Mouse (Mus musculus): ENCODE measurements around the gene Utf1.

Gene Utf1

DNA sequence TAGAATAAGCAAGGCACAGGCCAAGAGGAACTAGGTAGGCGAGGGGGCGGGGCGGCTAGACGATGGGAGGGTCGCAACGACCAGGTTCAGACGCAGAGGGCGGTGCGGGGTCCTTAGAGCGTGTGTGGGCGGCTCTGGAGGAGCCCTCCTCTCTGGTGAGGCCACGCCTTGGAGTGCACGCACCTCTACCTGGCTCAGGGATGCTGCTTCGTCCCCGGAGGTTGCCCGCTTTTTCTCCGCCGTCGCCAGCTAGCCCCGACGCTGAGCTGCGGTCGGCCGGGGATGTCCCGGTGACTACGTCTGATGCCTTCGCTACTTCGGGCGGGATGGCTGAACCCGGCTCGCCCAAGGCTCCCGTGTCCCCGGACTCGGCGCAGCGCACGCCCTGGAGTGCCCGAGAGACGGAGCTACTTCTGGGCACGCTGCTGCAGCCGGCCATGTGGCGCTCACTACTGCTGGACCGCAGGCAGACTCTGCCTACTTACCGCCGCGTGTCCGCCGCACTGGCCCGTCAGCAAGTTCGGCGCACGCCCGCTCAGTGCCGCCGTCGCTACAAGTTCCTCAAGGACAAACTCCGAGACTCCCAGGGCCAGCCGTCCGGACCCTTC lies at the start of gene Utf1:
TSS of gene Utf1 (plus strand) at position 116 of the 608 bp plus-strand sequence.
- peak; percentile 49 to 55 for DNase-seq

DNA sequence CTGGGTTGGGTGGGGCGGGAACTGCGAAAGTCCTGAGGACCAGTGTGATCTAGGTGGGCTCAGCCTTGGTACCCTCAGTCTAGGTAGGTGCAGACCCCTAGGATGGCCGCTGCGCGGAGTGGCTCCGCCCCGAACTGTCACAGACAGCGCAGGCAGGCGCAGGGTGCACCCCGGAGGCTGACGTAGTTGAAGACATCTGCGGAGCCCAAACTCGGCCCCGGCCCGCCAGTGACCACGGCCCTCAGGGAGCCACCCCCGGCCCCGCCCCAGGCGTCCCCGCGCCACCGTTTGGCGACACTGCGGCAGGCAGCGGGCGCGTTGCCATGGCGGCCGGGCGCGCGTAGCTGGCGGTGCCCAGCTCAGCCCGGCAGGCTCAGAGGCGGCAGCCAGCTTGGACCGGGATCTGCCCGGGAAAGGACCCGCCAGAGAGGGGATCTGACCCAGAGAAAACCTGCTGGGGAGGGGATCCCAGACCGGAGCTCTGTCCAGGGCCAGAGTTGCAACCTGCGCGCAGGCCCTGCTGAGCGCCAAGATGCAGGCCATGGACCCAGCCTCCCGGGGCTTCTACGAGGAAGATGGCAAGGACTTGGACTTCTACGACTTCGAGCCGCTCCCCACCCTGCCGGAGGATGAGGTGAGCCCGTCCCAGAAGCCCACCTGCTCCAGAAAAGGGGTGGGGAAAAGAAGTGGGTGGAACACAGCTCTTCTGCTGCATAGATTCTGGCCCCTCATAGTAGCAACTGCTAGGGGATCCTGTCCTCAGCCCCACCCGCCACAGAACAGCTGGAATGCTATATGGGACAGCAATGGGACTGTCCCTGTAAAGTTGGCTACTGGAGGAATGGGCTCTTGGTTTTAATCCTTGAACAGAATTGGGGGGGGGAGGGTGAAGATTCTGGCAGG lies 48.7 kb upstream of the Utf1 start, which contains the start of gene Kndc1:
TSS of gene Kndc1 (plus strand) at position 42 of the 903 bp plus-strand sequence.
- DNase-seq: no peak

- DNase-seq: no peak
Observed at GRCm38 (mm10) chr7:139896271-139896670, 47.3 kb upstream of the Utf1 start.

DNA sequence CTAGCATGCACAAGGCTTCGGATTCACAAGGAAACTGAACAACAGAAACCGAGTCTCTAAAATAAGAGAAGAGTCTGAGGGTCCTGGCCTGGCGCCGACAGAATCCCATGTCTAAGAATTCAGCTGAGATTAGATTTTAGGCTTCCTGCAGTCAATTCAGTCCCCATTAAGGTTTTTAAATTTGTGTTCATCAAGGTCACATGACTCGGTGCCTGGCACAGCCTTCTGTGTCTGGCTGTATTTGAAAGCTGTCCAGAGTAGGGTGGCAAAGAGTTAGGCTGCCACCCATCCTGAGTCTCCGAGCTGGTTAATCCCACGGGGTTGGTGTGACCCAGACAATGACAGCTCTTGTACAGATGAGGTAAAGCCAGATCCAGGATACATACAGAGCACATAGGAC lies 46.8 kb upstream of the Utf1 start:
- DNase-seq: no peak

DNA sequence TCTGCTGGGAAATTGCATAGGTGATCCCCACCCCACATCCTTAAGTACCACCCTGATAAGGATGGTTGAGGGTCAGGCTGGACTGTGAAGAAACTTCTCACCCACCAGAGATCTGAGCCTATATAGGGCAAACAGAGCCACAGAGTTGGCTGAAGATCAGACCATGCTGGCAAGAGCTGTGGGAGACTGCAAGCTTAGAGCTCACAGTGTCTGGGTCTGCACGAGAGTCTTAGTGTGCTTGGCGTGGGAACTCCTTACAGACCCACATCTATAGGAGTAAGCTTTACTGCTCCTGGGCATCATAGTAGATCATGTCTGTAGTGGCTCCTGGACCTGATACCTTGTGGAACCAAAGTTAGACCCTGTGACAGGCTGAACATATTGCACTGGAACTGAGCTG lies 45.0 kb upstream of the Utf1 start:
- no peak for DNase-seq

- no peak for DNase-seq
Observed at GRCm38 (mm10) chr7:139899505-139899904, 44.1 kb upstream of the Utf1 start.

DNA sequence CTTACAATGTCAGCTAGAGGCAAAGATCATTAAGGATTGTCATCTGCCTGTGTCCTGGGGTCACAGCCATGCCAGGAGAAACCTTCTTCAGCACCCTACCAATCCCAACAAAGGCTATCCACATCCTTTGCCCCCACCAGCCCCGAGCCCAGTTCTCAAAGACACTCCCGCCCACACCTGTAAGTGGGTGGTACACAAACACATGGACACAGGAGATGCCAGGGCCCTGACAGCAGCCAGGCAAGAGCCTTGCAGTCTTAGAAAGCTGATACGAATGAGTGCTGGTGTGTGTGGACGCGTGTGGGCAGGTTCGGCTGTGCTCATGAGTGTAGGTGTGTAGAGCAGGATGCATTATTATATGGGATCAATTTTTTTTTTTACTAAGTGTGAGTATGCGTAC lies 43.1 kb upstream of the Utf1 start:
- DNase-seq: no peak

- no peak for DNase-seq
Observed at GRCm38 (mm10) chr7:139900896-139901295, 42.7 kb upstream of the Utf1 start.

DNA sequence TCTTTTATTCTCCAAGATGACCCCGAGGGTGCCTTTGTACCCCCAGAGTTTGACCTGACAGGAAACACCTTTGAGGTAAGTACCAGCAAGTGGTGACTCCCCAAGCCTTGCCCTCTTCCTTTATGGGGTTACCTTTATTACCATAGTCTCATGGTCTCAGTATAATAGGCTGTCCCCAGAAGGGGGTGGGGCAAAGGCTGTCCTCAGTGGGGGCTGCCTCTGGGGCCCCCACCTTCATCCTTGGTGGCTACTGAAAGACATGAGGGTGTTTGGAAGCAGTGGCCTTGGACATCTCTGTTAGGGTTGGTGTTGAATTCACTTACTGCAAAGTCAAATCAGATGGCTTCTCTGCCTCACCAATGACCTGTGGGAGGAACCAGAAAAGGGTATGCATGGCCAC lies 41.6 kb upstream of the Utf1 start:
- no peak for DNase-seq

DNA sequence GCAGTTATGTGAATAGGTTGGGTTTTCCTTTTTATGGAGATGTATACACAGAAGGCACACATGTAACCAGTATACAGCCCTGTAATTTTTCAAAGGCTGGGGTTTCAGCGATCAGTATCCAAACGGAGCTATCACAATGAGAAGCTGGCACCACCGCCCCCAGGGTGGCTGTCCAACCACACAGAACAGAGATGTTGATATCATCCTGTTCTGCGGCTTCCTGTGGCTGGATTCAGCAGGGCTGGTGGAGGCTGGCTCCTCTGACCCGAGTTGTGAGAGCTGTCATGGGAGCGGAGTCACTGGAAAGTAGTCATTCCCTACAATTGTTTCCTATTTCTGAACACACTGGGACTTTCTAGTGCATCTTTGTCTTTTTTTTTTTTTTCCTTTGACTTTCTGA lies 38.3 kb upstream of the Utf1 start:
- DNase-seq: no peak

DNA sequence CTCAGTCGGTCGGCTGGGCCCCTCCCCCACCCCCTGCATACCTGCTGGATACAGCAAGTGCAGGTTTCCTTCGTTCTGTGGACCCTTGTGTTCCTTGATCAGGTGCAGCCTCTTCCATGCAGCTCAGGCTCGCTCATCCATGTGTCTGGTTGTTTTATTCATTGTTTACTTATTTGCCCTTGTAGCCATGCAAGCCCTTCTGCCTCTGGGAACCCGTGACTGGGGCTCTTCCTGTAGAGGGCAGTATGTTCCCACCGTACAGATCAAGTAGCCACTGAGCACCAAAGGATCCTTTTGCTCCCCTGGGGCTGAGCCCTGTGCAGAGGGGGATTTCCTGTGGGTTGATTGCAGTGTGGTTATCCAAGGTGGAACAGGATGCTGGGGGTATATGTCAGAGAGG lies 37.9 kb upstream of the Utf1 start:
- DNase-seq: peak; percentile 50 to 55

DNA sequence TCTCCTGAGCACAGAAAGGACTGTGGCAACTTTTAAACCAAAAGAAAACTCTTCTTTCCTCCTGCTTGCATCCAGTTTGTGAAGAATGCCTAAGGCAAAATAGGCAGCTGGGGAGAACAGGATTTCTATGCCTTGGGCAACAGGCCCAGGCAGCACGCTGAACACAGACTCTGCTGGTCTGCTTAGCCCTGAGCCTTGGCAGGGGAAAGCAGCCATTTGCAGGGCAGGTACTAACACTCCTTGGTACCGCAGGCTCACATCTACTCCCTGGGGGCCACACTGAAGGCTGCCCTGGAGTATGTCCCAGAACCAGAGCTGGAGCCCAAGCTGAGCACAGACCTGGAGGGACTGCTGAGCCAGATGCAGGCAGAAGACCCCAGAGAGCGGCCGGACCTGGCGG lies 35.4 kb upstream of the Utf1 start:
- DNase-seq: no peak

DNA sequence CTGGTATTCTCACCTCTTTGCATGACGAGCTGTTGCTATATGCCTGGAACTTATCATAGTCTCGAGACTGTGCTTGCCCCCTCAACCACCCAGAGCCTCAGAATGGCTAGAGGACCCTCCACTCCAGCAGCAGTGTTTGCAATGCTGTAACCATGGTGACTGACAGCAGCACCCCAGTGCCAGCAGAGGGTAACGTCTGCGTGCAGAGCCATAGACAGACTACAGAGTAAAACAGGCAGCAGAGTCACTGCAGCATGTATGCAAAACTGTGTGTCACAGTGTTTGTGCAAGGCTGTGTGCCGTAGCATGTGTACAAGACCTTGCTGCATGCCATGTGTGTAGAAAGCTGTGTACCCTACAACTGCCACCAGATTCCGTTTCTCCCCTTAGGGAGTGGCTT lies 34.1 kb upstream of the Utf1 start:
- no peak for DNase-seq

DNA sequence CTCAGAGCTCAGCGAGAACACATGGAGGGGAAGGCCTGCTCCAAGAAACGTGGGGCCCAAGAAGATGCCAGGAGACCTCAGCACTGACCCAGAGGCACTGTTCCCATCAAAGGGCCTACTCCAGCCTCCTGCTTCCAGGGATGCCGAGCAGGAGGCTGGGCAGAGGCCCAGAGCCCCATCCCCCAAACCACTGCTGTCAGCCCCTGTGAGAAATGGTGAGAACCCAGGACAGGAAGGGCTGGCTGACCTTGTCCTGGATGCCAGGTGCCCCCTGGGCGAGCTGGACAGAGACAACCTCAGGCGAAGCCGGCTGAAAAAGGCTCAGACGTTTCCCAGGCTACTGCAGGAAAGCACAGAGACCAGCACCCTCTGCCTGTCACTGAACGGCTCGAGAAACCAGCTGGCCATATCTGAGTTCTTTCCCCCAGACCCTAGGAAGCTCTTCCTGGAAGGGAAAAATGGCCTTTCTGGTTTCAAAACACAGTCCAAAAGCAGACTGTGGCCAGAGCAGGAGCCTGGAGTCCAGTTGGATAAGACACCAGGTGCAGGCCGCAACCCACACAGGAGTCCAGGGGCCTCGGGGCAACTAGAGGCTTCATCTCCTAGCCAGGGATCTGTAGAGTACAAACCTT lies 33.3 kb upstream of the Utf1 start:
- no peak for DNase-seq

DNA sequence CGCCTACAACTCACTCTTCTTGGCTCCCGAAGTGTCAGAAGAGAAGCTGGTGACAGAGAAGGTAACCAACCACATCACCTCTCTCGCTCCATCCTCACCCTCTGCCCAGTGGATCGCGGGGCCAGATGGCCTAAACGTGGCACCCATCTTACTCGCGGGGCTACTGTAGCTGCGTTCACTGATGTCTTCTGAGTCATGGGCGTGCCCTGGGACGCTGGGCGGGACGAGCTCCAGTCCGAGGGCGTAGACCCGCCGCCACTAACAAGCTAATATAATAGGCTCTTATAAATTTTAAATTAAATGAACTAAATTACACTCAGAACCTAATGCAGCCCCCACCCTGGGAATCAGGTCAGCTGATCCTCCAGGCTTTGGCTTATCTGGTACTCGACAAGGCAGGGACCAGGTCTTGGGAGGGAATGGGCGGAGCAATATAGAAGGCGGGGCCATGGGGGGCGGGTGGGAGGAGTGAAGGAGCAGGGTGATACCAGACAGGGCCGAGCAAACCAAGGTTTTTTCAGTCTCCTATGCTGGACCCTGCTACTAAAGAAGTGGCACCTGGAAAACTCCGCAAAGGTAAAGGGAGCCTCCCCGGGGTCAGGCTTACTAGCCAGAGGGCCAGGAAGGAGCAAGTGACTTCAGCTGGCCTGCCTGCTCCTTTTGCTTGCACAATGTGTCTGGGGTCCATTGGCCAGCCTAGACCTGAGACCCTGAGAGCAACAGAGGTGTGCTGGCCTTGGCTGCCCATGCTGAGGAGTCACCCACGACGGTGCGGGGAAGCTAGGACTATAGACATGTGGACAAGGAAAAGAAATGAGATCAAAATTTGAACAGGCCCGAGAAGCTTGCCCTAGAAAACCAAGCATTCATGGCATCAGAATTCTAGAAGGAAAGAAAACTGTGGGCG lies 29.2 kb upstream of the Utf1 start:
- peak in 1 of 2 experiments; percentile 5 for DNase-seq

DNA sequence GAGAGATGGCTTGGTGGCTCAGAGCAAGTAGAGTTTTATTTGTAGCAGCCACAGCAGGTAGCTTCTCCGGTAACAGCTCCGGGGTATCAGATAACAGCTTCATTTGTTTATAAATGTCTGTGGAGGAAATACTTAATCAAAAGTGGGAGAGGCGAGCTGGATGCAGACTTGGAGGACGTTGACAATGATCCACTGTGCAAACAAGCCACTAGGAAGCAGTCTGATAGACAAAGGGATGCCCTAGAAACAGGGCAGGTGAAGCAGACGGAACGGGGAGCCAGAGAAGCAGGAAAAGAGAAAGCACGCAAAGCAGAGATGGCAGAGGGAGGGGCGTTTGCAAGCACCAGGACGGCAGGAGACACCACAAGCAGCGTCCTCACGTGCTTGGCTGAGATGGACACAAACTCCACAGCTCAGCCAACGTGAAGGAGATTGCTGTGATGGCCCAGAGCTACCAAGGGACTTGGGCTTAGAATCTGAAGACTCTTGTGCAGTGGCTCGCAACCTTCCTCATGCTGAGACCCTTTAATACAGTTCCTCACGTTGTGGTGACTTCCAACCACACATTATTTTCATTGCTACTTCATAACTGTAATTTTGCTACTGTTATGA lies 27.8 kb upstream of the Utf1 start:
- no peak for DNase-seq

DNA sequence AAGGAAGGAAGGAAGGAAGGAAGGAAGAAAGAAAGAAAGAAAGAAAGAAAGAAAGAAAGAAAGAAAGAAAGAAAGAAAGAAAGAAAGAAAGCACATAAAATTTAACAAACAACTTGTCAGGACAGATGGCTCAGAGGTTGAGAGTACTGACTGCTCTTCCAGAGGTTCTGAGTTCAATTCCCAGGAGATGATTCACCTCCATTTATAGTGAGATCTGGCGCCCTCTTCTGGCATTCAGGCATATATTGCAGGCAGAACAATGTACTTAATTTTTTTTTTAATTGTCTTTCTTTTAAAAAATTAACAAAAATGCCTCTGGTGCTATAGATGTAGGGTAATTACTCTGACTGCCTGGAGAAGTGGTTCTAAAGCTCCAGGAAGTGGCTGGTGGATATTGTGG lies 27.2 kb upstream of the Utf1 start:
- DNase-seq: no peak

- no peak for DNase-seq
Observed at GRCm38 (mm10) chr7:139918262-139918661, 25.3 kb upstream of the Utf1 start.

- DNase-seq: peak; percentile 47 to 49
Observed at GRCm38 (mm10) chr7:139930732-139931131, 12.9 kb upstream of the Utf1 start.

- DNase-seq: no peak
Observed at GRCm38 (mm10) chr7:139936705-139937104, 6.9 kb upstream of the Utf1 start.

DNA sequence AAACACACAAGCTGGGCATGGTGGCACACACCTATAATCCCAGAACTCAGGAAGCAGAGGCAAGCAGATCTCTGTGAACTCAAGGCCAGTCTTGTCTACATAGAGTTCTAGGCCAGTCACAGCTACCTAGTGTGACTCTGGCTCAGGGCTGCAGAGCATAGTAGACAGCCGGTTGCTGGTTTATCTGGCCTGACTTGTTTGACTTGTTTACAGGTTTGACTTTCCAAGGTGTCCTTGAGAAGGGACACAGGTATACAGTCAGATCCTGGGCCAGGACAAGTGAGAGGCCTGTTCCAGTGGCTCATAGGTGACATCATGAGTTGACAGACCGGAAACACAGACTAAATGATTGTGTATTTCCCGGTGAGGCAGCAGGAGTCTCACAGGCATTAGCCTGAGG lies 6.5 kb upstream of the Utf1 start:
- no peak for DNase-seq

GRCm38 (mm10) chr7:139937810-139938209 lies 5.8 kb upstream of the Utf1 start:
- DNase-seq: no peak

All from B cell, adult 2 months (primary cell).